Mouse (Mus musculus) gastrocnemius, adult 2 months (tissue): ENCODE measurements at regions not wholly inside any gene's neighbourhood (a gene's known extent, or its start where the extent isn't known, plus 50 kb on each side); places are given as distances from the start of the nearest gene placed in this dataset.

Source experiments
- DNase-seq: peaks from one replicate; pipeline ENCODE4 v3.0.0; 2022
- H3K27ac ChIP-seq: fragments of 200-600 bp; 2 replicates; pipeline ENCODE4 v1.8.1; 2022; ENCODE audit warnings: mild to moderate bottlenecking
- H3K4me3 ChIP-seq: fragments of 200-600 bp; 2 replicates; pipeline ENCODE4 v1.8.1; 2022; ENCODE audit warnings: mild to moderate bottlenecking, moderate library complexity
- CTCF ChIP-seq: fragments of 200-600 bp; IDR thresholded peaks from 2 replicates; pipeline ENCODE4 v1.8.1; 2022; ENCODE audit warnings: antibody characterized with exemption, mild to moderate bottlenecking, moderate library complexity
- intact Hi-C: fragments of 180-260 bp; cut with DNase I; formaldehyde crosslinking; loops from one replicate; pipeline ENCODE4 v1.15.1; 2025

DNA sequence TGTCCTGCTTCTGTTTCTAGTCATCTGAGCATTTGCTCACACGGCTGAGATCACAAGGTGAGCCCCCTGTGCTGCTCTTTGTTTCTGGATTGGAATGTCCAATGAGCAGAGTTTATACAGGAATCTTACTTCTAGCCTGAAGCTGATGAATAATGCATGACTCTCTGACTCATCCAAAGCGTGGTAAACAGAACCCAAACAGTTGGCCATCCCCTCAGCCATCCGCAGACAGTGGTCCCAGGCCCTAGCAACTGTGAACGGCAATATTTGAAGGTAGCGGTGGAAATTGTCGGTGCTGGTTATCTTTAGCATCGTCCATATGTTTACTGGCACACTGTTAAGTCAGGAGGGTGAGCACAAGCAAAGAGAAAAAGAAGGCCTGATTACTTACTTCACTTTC is 99.1 kb upstream of the Tmem178 start:
- no peak for TF ChIP-seq CTCF
- H3K27ac ChIP-seq, result no peak overlapping the region
- no peak for DNase-seq
- intact Hi-C loops, result no loop called here
- no peak overlapping the region for H3K4me3 ChIP-seq

DNA sequence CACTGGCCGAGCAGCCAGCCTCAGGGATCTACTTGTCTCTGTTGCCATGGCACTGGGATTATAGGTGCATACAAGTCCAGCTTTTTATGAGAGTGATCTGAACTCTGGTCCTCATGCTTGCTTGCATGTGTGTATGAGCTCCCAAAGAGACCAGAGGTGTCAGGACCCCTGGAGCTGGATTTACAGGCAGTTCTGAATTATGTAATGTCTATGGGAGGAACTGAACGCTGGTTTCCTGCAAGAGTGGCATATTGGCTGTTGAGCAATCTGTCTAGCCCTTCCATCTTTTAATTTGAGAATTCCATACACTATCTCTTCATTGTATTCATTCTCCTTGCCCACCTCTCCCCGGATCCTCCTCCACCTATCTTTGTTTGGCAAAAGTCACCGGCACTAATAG is 102.5 kb upstream of the Tmem178 start:
- H3K4me3 ChIP-seq, result no peak overlapping the region
- no peak for TF ChIP-seq CTCF
- H3K27ac ChIP-seq, result no peak overlapping the region
- intact Hi-C loops, result no loop called here
- DNase-seq, result no peak

DNA sequence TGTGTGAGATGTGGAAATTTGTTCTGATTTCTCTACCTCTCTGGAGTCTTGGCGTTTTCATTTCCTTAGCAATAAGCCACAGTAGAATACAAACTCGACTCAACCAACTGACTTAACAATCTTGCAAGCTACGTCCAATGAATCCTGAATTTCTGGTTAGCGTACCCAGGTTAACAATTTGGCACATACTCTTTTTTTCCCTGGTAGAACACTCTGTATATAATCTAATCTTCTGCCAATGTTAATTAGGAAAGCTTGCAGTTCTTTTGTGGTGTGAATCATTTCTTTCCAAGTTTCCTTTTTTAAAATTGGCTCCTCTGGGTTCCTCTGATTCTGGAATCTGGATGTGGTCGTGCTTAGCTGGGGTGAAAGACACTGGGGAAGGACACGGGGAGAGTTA is 103.5 kb upstream of the Tmem178 start:
- Histone ChIP-seq H3K27ac (peak overlapping the region; percentile 20; the same call in 1 of the 2 replicates), H3K4me3 (no peak overlapping the region)
- no peak for DNase-seq
- intact Hi-C loops, result no loop called here
- TF ChIP-seq CTCF, result no peak

DNA sequence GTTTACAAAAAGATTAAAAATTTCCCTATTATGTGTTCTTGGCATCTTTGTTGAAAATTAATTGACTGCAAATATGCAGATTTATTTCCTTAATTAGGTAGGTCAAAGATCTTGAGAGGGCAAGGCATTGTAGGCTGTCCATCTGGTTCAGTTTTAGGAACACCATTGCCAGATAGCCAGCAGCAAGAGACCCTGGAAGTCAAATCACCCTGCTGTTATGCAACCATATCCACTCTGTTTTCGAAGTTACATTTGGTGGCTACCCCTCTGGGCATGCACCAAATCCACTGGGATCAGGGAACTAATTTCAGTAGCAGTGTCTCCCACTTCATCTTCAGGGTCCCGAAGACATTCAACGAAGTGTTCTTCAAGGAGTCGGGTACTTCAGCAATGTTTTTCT is 104.0 kb upstream of the Tmem178 start:
- peak overlapping the region; percentile 20; the same call in 1 of the 2 replicates for H3K27ac ChIP-seq
- intact Hi-C loops, result no loop called here
- H3K4me3 ChIP-seq, result no peak overlapping the region
- DNase-seq, result no peak
- TF ChIP-seq CTCF, result no peak

GRCm38 (mm10) chr17:80834701-80835100 is 106.4 kb upstream of the Map4k3 start:
- DNase-seq, result no peak
- Histone ChIP-seq H3K4me3 (no peak overlapping the region), H3K27ac (no peak overlapping the region)
- TF ChIP-seq CTCF, result no peak
- intact Hi-C loops, result no loop called here

- DNase-seq, result no peak
- no peak for TF ChIP-seq CTCF
- intact Hi-C loops, result no loop called here
- Histone ChIP-seq H3K27ac (no peak overlapping the region), H3K4me3 (no peak overlapping the region)
These were observed 105.9 kb upstream of the Map4k3 start for GRCm38 (mm10) chr17:80834176-80834517.

DNA sequence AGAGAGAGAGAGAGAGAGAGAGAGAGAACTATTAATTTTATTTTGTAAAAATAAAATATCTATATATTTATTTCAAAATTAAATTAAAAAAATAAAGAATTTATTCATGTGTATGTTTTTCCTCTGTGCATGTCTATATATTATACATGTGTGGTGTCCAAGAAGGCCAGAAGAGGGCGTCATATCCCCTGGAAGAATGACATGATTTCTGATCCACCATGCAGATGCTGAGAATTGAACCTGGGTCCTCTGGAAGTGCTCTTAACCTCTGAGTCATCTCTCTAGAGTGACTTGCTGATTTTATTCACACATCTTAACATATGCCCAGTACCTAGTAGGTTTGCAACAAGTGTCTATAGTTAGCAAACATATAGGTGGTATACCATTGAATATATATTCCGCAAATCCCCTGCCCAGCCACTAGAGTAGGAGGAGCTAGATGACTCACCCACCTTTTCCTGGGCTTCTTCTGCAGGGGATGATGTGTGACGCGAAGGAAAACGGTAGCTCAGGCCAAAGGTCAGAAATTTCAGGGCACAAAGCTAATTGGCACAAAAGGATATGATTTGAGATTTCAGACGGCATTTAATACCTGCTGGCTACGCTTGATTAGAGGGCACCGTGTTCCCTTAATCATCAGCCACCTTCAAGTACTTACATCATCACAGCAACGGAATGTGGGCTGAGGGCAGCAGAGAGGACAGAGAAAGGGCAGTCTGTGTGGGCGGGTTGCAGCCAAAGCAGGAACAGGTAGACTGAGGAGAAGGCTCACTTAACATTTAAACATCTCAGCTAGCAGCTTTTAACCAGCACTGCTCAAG is 105.3 kb upstream of the Map4k3 start:
- TF ChIP-seq CTCF, result peak; percentile 21; the same call in 1 of the 2 replicates
- intact Hi-C loops, result no loop called here
- no peak for DNase-seq
- H3K27ac ChIP-seq, result no peak overlapping the region
- H3K4me3 ChIP-seq, result no peak overlapping the region

- TF ChIP-seq CTCF, result no peak
These were observed 103.4 kb upstream of the Map4k3 start for GRCm38 (mm10) chr17:80831686-80832085.

GRCm38 (mm10) chr17:80827896-80828295 is 99.6 kb upstream of the Map4k3 start:
- DNase-seq, result no peak
- intact Hi-C loops, result no loop called here
- H3K27ac ChIP-seq, result no peak overlapping the region
- no peak for TF ChIP-seq CTCF
- H3K4me3 ChIP-seq, result no peak overlapping the region

More at GRCm38 (mm10) chr17:80831686-80832085, 103.4 kb upstream of the Map4k3 start:
- Histone ChIP-seq H3K27ac (no peak overlapping the region), H3K4me3 (no peak overlapping the region)
- DNase-seq, result no peak
- intact Hi-C loops, result no loop called here

DNA sequence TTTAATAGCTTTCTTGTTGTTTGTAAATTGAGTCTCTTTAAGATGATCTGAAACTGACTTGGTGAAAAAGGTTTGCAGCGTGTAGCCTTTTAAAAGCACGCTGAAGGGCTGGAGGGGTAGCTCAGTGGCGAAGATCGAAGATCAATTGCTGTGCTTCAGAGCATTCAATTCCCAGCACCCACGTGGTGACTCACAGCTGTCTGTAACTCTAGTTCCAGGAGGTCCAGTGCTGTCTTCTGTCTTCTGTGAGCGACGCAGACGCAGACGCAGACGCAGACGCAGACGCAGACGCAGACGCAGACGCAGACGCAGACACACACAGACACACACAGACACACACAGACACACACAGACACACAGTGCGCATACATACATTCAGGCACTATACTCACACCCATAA is 99.1 kb upstream of the Map4k3 start:
- intact Hi-C loops, result no loop called here
- DNase-seq, result no peak
- Histone ChIP-seq H3K4me3 (no peak overlapping the region), H3K27ac (no peak overlapping the region)
- no peak for TF ChIP-seq CTCF

GRCm38 (mm10) chr17:80825971-80826730 is 97.9 kb upstream of the Map4k3 start:
- no peak for TF ChIP-seq CTCF
- DNase-seq, result peak; percentile 47
- Histone ChIP-seq H3K4me3 (peak overlapping the region; percentile 38), H3K27ac (peak overlapping the region; percentile 68)
- intact Hi-C loops, result no loop called here

DNA sequence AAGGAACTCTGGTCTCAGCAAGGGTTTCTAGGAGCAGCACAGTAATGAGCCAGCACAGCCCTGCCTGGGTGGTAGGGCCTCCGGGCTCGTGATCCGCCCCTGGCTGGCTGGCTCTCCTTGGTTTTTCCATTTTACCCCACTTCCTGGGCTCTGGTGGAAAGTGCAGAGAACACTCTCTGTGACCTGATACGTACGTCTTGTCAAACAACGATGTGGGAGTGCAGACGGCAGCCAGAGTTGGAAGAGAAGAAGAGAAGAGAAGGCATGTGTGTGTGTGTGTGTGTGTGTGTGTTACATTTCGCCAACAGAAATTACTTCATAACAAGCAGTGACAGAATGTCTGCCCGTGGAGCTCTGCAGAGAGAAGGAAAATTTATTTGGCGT is 97.2 kb upstream of the Map4k3 start:
- no peak for DNase-seq
- no peak for TF ChIP-seq CTCF
- Histone ChIP-seq H3K4me3 (peak overlapping the region; percentile 38), H3K27ac (peak overlapping the region; percentile 68)
- intact Hi-C loops, result no loop called here

- intact Hi-C loops, result no loop called here
- TF ChIP-seq CTCF, result no peak
- peak overlapping the region; percentile 68 for H3K27ac ChIP-seq
- DNase-seq, result no peak
- no peak overlapping the region; the same call in 1 of the 2 replicates for H3K4me3 ChIP-seq
These were observed 96.7 kb upstream of the Map4k3 start for GRCm38 (mm10) chr17:80824826-80825517.
